Mouse (Mus musculus) hindbrain, embryonic 14.5 days (tissue): ENCODE results near the gene Unc5c. TPM values are rescaled to one million over a fixed set of nuclear protein-coding genes. Genes with fewer than 3 reads are reported as not detected.

ENCODE experiments used
- ATAC-seq: fragments of 200-750 bp; cut with Nextera tagmentation; 2 replicates; pipeline ENCODE4 v1.8.0; 2017; ENCODE audit warnings: moderate number of reproducible peaks, mild to moderate bottlenecking, moderate TSS enrichment, moderate library complexity; ENCODE audit not compliant: low FRiP score
- DNase-seq: peaks from one replicate; pipeline ENCODE4 v3.0.0-alpha.2; 2015; ENCODE audit warnings: low spot score
- H3K27ac ChIP-seq: fragments of 300-500 bp; sonication (generic); 2 replicates; pipeline ENCODE4 v1.5.1; 2014; ENCODE audit warnings: mild to moderate bottlenecking, moderate library complexity
- H3K27me3 ChIP-seq: fragments of 300-500 bp; sonication (generic); 2 replicates; pipeline ENCODE4 v1.6.1; 2014; ENCODE audit warnings: mild to moderate bottlenecking, low read length, mixed read lengths; ENCODE audit not compliant: control insufficient read depth, insufficient read depth
- H3K36me3 ChIP-seq: fragments of 300-500 bp; sonication (generic); replicated peaks from 2 replicates; pipeline ENCODE4 v1.6.1; 2014; ENCODE audit not compliant: control insufficient read depth, insufficient read depth
- H3K4me1 ChIP-seq: fragments of 300-500 bp; sonication (generic); replicated peaks from 2 replicates; pipeline ENCODE4 v1.6.1; 2014; ENCODE audit warnings: antibody characterized with exemption, low read length, mixed read lengths; ENCODE audit not compliant: control insufficient read depth, insufficient read depth
- H3K4me2 ChIP-seq: fragments of 300-500 bp; sonication (generic); replicated peaks from 2 replicates; pipeline ENCODE4 v1.6.1; 2014; ENCODE audit warnings: mild to moderate bottlenecking, moderate library complexity
- H3K4me3 ChIP-seq: fragments of 300-500 bp; sonication (generic); replicated peaks from 2 replicates; pipeline ENCODE4 v1.5.1; 2014; ENCODE audit warnings: mild to moderate bottlenecking, low read length
- H3K9ac ChIP-seq: fragments of 300-500 bp; sonication (generic); 2 replicates; pipeline ENCODE4 v1.6.1; 2014
- H3K9me3 ChIP-seq: fragments of 300-500 bp; sonication (generic); 2 replicates; pipeline ENCODE4 v1.6.1; 2016; ENCODE audit warnings: low read length; ENCODE audit not compliant: control insufficient read depth
- WGBS: fragments of 180-500 bp; shearing (Covaris S2); extraction: QIAGEN DNeasy Blood & Tissue Kit; methylation state at CpG from one replicate; pipeline ENCODE4 v1.1.7; 2014; 5-methylcytosine and 5-hydroxymethylcytosine counted together
- polyA plus RNA-seq: library from polyadenylated mRNA; unstranded; fragments of >200 nt; fragmentation: Nextera tagmentation; extraction: Ambion mirVana; gene quantifications from 2 replicates; pipeline ENCODE4 v1.2.1, GENCODE M21; 2014

The Unc5c gene
- 19.4 and 24.4 TPM in 2 replicates for polyA plus RNA-seq

DNA sequence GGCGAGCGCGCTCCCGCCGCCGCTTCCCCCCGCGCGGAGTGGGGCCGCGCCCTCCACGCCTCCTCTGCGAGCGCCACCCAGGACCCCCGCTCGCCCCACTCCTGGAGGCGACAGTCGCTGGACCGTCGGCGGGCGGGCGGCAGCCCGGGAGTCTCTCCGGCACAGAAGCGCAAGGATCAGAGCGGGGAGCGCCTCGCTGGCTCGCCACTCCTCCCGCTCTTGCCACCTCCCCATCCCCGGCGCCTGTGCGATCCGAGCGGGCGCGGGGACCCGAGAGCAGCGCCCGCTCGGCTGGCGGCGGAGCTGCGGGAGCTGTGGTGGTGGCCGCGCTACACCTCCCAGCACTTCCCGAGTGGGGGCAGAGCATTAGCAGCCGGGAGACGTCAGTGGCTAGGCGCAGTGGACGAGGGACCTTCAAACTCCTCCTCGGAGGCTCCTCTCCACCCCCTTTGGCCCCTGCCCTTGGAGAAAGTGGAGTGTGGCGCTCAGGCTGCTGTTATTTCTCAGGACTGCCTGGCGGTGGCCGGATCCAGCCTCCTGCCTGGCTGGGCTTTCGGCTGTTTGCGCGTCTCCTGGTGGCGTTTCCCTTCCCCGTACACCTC, at the start of gene Unc5c:
Gene Unc5c, plus strand, starts transcription at position 113 of the 602 bp plus-strand sequence.
- ATAC-seq, result peak; percentile 86

DNA sequence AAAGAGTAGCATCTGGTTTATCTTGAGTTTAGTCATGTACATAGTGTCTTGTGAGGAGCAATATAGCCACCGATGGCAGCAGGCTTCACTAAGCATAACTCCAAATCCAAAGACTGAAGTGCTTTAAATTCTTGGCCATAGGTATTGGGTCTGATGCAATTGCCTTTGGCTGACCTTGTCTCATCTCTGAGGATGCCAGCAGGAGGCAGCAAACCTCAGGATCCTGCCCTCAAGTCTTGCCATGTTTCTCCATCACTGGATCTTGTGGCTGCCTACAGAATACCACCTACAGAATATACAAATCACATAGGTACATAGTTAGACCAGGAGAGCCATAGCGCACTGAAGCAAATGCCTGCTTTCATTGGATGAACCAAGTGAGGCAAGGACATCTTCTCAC, 7.5 kb upstream of the Unc5c start:
- H3K4me1 ChIP-seq, result no peaks in the 10 kb centered on the region
- ATAC-seq, result no peak

More for the DNA sequence above, at the start of gene Unc5c:
- Histone ChIP-seq H3K36me3 (no peaks in the 10 kb centered on the region), H3K4me3 (peak within 1 kb of the TSS; percentile 67), H3K9me3 (no peaks in the 10 kb centered on the region), H3K4me2 (peak within 1 kb of the TSS; percentile 61), H3K27me3 (no peaks in the 10 kb centered on the region), H3K9ac (peak within 1 kb of the TSS; percentile 81), H3K27ac (peak within 1 kb of the TSS; percentile 92), H3K4me1 (0 out of 2 replicates have a peak, but pooled peaks cover 3% of the 10 kb centered on the region)
- peak; percentile 70 for DNase-seq
- WGBS, result under 1% methylated on average over 57 of the region's 61 CpGs

GRCm38 (mm10) chr3:141462482-141462881, 2.5 kb upstream of the Unc5c start:
- H3K27ac ChIP-seq, result no peak overlapping the region

More for the DNA sequence above, 7.5 kb upstream of the Unc5c start:
- no peak overlapping the region for H3K4me3 ChIP-seq
- H3K36me3 ChIP-seq, result no peaks in the 10 kb centered on the region
- no peak overlapping the region for H3K4me2 ChIP-seq
- 92% methylated on average over 2 of the region's 2 CpGs for WGBS
- no peaks in the 10 kb centered on the region for H3K27me3 ChIP-seq
- no peaks in the 10 kb centered on the region for H3K9me3 ChIP-seq
- no peak for DNase-seq
- H3K9ac ChIP-seq, result no peak overlapping the region
- H3K27ac ChIP-seq, result no peak overlapping the region

DNA sequence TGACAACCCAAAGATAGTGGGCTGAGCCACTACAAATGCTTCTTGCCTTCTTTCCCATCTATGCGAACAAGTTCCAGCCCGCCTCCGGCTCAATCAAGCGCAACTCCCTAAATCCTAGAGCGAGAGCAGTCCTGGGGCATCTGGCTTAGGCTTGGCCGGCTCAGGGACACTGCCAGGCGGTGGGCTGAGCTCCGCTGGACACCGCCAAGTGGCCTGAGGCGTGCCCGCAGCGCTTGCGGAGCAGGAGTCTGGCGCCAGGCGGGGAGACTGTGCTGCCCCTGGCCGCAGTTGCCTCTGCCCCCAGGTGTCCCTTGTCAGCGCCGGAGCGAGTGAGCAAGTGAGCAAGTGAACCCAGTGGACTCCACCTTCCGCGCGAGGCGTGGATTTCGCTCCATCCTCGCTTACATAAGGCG, 319 bp upstream of the Unc5c start:
- ATAC-seq (peak; percentile 75), DNase-seq (peak; percentile 63)
- Histone ChIP-seq H3K9ac (peak overlapping the region; percentile 81), H3K4me3 (peak overlapping the region; percentile 67), H3K36me3 (no peaks in the 10 kb centered on the region), H3K27ac (peak overlapping the region; percentile 92), H3K4me1 (0 out of 2 replicates have a peak, but pooled peaks cover 3% of the 10 kb centered on the region), H3K27me3 (no peaks in the 10 kb centered on the region), H3K4me2 (peak overlapping the region; percentile 61), H3K9me3 (no peaks in the 10 kb centered on the region)
- 0% methylated on average over 26 of the region's 26 CpGs for WGBS

More at GRCm38 (mm10) chr3:141462482-141462881, 2.5 kb upstream of the Unc5c start:
- Histone ChIP-seq H3K4me3 (no peak overlapping the region), H3K4me1 (0 out of 2 replicates have a peak, but pooled peaks cover 3% of the 10 kb centered on the region), H3K4me2 (peak overlapping the region; percentile 9), H3K36me3 (no peaks in the 10 kb centered on the region), H3K9ac (no peak overlapping the region), H3K9me3 (no peaks in the 10 kb centered on the region), H3K27me3 (no peaks in the 10 kb centered on the region)
- DNase-seq, result no peak
- ATAC-seq, result no peak
- WGBS, result 43% methylated on average over 7 of the region's 7 CpGs

- Histone ChIP-seq H3K4me2 (peak overlapping the region; percentile 61), H3K4me3 (peak overlapping the region; percentile 67), H3K27me3 (no peaks in the 10 kb centered on the region), H3K27ac (peak overlapping the region; percentile 92), H3K4me1 (0 out of 2 replicates have a peak, but pooled peaks cover 3% of the 10 kb centered on the region), H3K9ac (peak overlapping the region; percentile 81), H3K36me3 (no peaks in the 10 kb centered on the region), H3K9me3 (no peaks in the 10 kb centered on the region)
- WGBS, result under 1% methylated on average over 20 of the region's 20 CpGs
- ATAC-seq, result no peak
- DNase-seq, result no peak
These were observed 1.0 kb downstream of the Unc5c start for GRCm38 (mm10) chr3:141466061-141466460.

GRCm38 (mm10) chr3:141466727-141467335, 1.8 kb downstream of the Unc5c start:
- H3K36me3 ChIP-seq, result no peaks in the 10 kb centered on the region
- H3K27ac ChIP-seq, result peak overlapping the region; percentile 92
- H3K27me3 ChIP-seq, result no peaks in the 10 kb centered on the region
- peak overlapping the region; percentile 67 for H3K4me3 ChIP-seq
- H3K9me3 ChIP-seq, result no peaks in the 10 kb centered on the region
- ATAC-seq, result no peak
- H3K9ac ChIP-seq, result peak overlapping the region; percentile 81
- H3K4me1 ChIP-seq, result 0 out of 2 replicates have a peak, but pooled peaks cover 3% of the 10 kb centered on the region
- no peak for DNase-seq
- WGBS, result 9% methylated on average over 3 of the region's 3 CpGs
- H3K4me2 ChIP-seq, result peak overlapping the region; percentile 61

- Histone ChIP-seq H3K36me3 (no peaks in the 10 kb centered on the region), H3K4me2 (peak overlapping the region; percentile 61), H3K9ac (no peak overlapping the region), H3K27ac (peak overlapping the region; percentile 43; the same call in 1 of the 2 replicates), H3K27me3 (no peaks in the 10 kb centered on the region), H3K9me3 (no peaks in the 10 kb centered on the region), H3K4me1 (no peaks in the 10 kb centered on the region), H3K4me3 (peak overlapping the region; percentile 67)
- WGBS, result 62% methylated on average over 2 of the region's 2 CpGs
- ATAC-seq, result no peak
- DNase-seq, result no peak
These were observed 4.3 kb downstream of the Unc5c start for GRCm38 (mm10) chr3:141469338-141469737.

GRCm38 (mm10) chr3:141473205-141473604, 8.2 kb downstream of the Unc5c start:
- Histone ChIP-seq H3K4me1 (0 out of 2 replicates have a peak, but pooled peaks cover 3% of the 10 kb centered on the region), H3K9ac (no peak overlapping the region), H3K27me3 (no peaks in the 10 kb centered on the region), H3K27ac (no peak overlapping the region), H3K36me3 (no peaks in the 10 kb centered on the region), H3K4me3 (no peak overlapping the region), H3K9me3 (no peaks in the 10 kb centered on the region), H3K4me2 (no peak overlapping the region)
- 81% methylated on average over 5 of the region's 5 CpGs for WGBS
- ATAC-seq (no peak), DNase-seq (no peak)

DNA sequence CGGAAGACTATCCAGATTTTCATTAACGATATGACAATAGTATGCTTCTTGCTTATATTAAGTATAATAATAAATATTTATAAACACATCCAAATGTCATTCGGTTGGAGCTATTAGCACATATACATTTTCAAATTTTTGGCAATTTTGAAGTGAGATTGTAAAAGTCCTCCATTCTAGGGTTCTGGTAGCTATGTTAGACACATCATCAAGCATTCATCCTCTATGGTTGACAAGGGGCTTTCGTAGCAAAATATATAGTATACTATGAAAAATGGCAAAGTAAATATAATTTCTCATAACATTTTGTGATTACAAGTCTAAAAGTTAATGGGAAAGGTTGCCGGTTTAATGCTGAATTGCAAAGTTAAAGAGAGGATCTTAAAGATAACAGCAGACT, 10.4 kb downstream of the Unc5c start:
- no peak overlapping the region for H3K4me2 ChIP-seq

More for the DNA sequence above, 10.4 kb downstream of the Unc5c start:
- Histone ChIP-seq H3K4me1 (0 out of 2 replicates have a peak, but pooled peaks cover 3% of the 10 kb centered on the region), H3K9ac (no peak overlapping the region), H3K27me3 (no peaks in the 10 kb centered on the region), H3K36me3 (no peaks in the 10 kb centered on the region), H3K27ac (no peak overlapping the region), H3K4me3 (no peak overlapping the region), H3K9me3 (no peaks in the 10 kb centered on the region)
- 93% methylated on average over 5 of the region's 5 CpGs for WGBS
- no peak for ATAC-seq
- DNase-seq, result no peak
